Mouse (Mus musculus): ENCODE measurements around the gene Hoxb9. TPM values are rescaled to one million over a fixed set of nuclear protein-coding genes. Genes with fewer than 3 reads are reported as not detected.
A peak's percentile ranks its signal among the peaks of the same experiment; 100 is the strongest.

Gene Hoxb9
- total RNA-seq, 1 experiment from 2014 or later: not detected

DNA sequence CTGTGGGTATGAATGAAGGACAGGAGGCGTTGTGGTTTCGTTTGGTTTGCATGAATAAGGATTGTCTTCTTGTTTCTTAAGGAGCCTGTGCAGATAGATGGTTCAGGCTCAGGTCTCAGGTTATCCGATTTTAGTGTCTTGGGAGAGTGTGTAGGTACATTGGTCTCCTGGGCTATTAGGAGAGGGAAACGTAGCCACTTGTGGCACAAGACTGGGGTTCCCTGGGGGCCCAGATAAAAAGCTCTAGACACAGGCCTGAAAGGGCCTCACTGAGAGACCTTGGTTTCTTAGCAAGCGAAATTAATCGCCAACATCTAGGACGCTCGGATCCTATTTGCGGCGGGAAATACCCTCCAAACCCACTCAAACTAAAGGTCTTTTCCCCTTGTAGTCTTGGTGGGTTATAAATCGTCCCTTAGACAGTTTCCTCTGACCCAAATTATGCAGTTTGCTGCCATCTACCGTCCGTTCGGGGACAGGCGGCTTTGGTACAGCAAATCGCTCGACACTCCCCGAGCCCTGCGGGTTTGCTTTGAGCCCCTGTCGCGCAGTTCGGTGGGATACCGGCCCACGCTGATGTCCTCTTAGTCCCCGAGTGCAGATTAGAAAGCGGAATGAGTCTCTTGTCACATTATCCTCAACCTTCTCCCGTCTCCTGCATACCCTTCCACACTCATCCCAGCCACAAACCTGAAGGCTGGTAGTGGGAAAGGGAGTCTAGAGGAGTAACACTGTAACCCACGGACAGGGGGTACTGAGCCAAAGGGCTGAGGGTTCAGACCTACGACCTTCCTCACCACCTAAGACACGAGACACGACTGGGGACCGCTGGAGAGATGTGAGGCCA lies 23.2 kb downstream of the Hoxb9 start:
- peak; percentile 88 for ATAC-seq (replicated peaks; ENCODE audit: insufficient number of reproducible peaks, low FRiP score, low TSS enrichment, poor library complexity, severe bottlenecking)

DNA sequence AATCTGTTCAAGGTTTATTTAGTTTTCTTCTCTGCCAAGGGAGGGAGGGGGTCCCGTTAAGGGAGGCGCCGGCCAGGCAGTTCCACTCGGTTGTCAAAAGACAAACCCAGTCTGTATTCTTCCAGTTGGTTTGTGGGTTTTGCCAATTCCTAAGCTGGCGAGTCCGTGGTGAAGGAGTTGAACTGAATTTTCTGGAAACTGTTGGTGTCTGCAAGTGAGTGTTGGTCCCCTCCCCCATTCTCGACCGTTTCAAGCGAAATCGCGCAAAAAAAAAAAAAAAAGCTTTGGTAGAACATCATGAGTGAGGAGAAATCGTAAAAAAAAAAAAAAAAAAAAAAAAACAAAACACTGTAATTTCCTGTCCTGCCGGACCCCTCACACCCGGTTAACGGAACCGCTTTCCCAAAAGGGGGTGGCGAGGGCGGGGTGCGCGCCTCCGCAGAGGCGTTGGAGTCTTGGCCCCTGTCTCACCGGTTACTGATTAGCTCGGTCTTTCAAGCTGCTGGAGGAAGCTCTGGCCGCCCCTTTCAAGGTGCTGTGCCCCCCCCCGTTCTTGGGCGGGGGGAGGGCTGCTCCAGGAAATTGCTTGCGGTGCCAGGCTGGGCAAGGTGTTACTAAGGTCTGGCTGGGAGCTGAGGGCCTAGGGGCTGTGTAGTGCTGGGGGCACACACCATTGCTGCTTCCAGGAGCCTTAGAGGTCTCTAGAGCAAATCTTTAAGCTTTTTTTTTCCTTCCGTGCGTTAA lies 24.0 kb downstream of the Hoxb9 start:
- ATAC-seq (replicated peaks; ENCODE audit: insufficient number of reproducible peaks, low FRiP score, low TSS enrichment, poor library complexity, severe bottlenecking): no peak

- no peak for ATAC-seq (replicated peaks; ENCODE audit: insufficient number of reproducible peaks, low FRiP score, low TSS enrichment, poor library complexity, severe bottlenecking)
These were observed 25.7 kb downstream of the Hoxb9 start for GRCm38 (mm10) chr11:96296997-96297396.

DNA sequence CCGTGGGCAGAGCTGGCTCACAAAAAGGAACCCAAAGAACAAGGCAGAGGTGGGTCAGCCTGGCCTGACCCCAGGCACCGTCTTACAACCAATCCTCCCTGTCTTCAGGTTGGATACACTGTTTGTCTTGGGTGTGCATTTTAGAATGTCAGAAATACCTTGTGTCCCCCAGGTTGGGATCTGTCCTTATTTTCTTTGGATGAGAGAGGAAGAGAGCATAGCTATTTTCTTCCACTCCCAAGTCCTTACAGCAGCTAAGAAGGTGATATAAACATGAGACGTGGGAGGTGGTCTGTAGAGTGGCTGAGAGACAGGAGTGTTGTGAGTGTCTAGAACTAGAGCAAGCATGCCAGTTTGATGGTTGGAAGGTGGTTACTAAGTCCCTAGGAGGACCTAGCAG lies 26.2 kb downstream of the Hoxb9 start:
- no peak for ATAC-seq (replicated peaks; ENCODE audit: insufficient number of reproducible peaks, low FRiP score, low TSS enrichment, poor library complexity, severe bottlenecking)

GRCm38 (mm10) chr11:96297968-96298635 lies 26.8 kb downstream of the Hoxb9 start:
- no peak for ATAC-seq (replicated peaks; ENCODE audit: insufficient number of reproducible peaks, low FRiP score, low TSS enrichment, poor library complexity, severe bottlenecking)

DNA sequence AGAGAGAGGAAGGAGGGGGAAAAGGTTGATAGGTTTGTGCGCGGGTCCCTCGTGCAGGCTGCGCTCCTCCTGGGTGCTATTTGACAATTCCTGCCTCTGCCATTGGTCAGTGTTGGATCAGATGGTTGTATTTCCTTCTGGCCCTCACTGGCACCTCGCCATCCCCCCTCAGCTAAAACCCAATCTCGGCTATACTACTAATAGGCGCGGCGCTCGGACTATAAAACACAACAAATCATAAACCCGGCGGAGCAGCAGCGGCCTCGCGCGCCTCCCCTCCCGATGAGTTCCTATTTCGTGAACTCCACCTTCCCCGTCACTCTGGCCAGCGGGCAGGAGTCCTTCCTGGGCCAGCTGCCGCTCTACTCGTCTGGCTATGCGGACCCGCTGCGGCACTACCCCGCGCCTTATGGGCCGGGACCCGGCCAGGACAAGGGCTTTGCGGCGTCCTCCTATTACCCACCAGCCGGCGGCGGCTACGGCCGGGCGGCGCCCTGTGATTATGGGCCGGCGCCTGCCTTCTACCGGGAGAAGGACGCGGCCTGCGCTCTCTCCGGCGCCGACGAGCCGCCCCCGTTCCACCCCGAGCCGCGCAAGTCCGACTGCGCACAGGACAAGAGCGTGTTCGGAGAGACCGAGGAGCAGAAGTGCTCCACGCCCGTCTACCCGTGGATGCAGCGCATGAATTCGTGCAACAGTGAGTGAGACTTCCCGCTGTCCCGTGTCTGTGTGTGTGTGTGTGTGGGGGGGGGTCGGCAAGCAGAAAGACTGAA lies 27.8 kb downstream of the Hoxb9 start:
- ATAC-seq (replicated peaks; ENCODE audit: insufficient number of reproducible peaks, low FRiP score, low TSS enrichment, poor library complexity, severe bottlenecking): no peak

GRCm38 (mm10) chr11:96299781-96300180 lies 28.5 kb downstream of the Hoxb9 start:
- ATAC-seq (replicated peaks; ENCODE audit: insufficient number of reproducible peaks, low FRiP score, low TSS enrichment, poor library complexity, severe bottlenecking): no peak

- ATAC-seq (replicated peaks; ENCODE audit: insufficient number of reproducible peaks, low FRiP score, low TSS enrichment, poor library complexity, severe bottlenecking): no peak
These were observed 29.3 kb downstream of the Hoxb9 start for GRCm38 (mm10) chr11:96300354-96301063.

DNA sequence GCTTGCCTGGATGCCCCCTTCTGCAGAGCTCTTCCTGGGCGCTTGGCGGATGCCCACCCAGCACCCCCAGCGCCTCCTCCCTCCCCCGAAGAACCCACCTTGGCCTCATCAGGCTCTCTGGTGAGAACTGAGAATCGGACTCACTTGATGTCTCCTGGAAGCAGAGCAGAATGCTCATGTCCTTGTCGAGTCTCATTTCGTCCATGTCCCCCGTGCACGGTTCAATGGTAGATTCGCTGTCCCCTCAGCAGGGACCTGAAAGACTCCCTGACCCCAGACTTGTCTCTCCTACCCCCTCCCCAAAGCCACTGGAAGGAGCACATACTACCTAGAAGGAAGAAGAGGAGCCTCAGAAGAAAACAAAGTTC lies 29.8 kb downstream of the Hoxb9 start:
- no peak for ATAC-seq (replicated peaks; ENCODE audit: insufficient number of reproducible peaks, low FRiP score, low TSS enrichment, poor library complexity, severe bottlenecking)

- ATAC-seq (replicated peaks; ENCODE audit: insufficient number of reproducible peaks, low FRiP score, low TSS enrichment, poor library complexity, severe bottlenecking): no peak
These were observed 30.6 kb downstream of the Hoxb9 start for GRCm38 (mm10) chr11:96301837-96302236.

GRCm38 (mm10) chr11:96302381-96303150 lies 31.3 kb downstream of the Hoxb9 start:
- ATAC-seq (replicated peaks; ENCODE audit: insufficient number of reproducible peaks, low FRiP score, low TSS enrichment, poor library complexity, severe bottlenecking): no peak

GRCm38 (mm10) chr11:96303151-96304099 lies 32.2 kb downstream of the Hoxb9 start, which contains the start of gene Hoxb5:
Gene Hoxb5 (plus strand): TSS chr11:96303336.
- peak; percentile 59; the same call in 1 of the 2 replicates for ATAC-seq (replicated peaks; ENCODE audit: insufficient number of reproducible peaks, low FRiP score, low TSS enrichment, poor library complexity, severe bottlenecking)

- ATAC-seq (replicated peaks; ENCODE audit: insufficient number of reproducible peaks, low FRiP score, low TSS enrichment, poor library complexity, severe bottlenecking): no peak
These were observed 33.3 kb downstream of the Hoxb9 start for GRCm38 (mm10) chr11:96304381-96305195.

- ATAC-seq (replicated peaks; ENCODE audit: insufficient number of reproducible peaks, low FRiP score, low TSS enrichment, poor library complexity, severe bottlenecking): no peak
These were observed 34.4 kb downstream of the Hoxb9 start for GRCm38 (mm10) chr11:96305505-96306182.
